Mouse (Mus musculus) v-Abl transformed pro-B cells (cell line): ENCODE measurements at regions not wholly inside any gene's neighbourhood (a gene's known extent, or its start where the extent isn't known, plus 50 kb on each side); places are given as distances from the start of the nearest gene placed in this dataset.
"Not testable (repeated sequence)": the region's sequence is repeated elsewhere in the genome, so short reads cannot be mapped to it uniquely, and the experiment has no call there.

Experiments
- in situ Hi-C, 2 experiments: fragments of 400-800 bp; cut with MboI; formaldehyde crosslinking; loops; one replicate each; pipeline ENCODE4 v1.15.1; 2025; ENCODE audit not compliant: unreplicated experiment in 2 of 2

DNA sequence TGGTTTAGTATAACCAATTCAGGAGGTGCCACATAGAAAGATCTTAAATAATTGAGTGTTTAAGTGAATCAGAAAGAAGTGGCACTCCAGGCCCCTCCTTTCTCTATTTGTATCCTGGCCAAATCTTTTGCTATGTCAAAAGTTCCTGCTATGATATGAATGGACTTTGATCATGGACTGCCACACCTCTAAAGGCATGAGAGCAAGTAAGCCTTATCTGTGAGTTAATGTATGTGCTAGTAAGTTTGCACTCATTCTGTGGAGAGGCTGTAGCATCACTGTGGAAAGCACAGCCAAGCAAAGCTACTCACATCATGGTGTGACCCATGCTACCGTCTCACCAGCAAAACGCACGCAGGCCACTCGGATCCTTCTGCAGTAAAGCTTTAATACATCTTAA lies 140.2 kb downstream of the Jrkl start:
- in situ Hi-C loops: no loop called here

- in situ Hi-C loops: no loop called here
These were observed 162.0 kb downstream of the Jrkl start for GRCm38 (mm10) chr9:13083669-13084068.

GRCm38 (mm10) chr9:13049079-13049478 lies 196.6 kb downstream of the Jrkl start:
- in situ Hi-C loops: no loop called here

DNA sequence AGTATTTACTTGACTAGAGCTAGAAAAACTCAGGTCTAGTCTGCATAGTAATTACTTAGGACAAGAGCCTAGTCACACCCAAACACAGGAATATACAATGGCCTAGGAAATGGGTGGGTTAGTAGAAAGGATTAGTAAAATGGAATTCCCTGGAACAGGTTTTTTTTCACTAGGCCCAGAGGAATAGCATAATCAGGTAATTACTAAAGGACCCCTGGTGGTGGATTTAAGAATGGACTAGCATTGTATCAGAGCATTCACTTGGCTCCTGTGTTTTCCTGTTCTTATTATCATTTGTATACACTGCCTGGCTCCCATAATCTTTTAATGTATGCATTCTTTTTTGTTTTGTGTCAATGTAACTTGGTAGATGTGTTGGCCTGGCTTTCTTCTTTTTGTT lies 226.6 kb downstream of the Jrkl start:
- in situ Hi-C loops: no loop called here

DNA sequence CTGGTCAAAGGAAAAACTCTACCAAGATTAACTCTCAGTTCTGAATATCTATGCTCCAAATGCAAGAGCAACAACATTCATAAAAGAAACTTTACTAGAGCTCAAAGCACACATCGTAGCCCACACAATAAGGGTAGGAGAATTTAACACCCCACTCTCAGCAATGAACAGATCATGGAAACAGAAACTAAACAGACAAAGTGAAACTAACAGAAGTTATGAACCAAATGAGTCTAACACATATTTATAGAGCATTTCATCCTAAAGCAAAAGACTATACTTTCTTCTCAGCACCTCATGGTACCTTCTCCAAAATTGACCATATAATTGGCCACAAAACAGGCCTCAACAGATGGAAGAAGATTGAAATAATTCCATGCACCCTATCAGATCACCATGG lies 262.4 kb downstream of the Jrkl start:
- in situ Hi-C loops: not testable (repeated sequence)

- in situ Hi-C loops: no loop called here
These were observed 272.6 kb downstream of the Jrkl start for GRCm38 (mm10) chr9:12973022-12973421.

GRCm38 (mm10) chr9:12960337-12960736 lies 285.3 kb downstream of the Jrkl start:
- in situ Hi-C loops: no loop called here

DNA sequence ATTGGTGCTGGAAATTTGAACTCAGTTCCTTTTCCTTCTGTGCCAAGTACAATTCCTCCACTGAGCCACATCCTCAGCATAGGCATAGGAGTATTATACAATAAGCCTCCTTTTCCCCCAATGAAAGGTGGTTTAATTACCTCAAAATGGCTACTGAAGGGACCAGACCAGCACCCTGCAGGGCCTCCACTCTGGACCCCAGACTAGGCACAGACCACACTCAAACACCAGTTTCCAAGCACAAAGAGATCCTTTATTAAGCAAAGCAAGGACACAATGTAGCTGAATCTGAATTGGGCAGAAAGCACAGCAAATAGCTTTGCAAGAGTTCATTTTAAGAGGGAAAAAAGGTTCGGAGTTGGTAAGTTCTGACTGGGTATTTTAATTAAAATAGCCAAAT lies 299.5 kb downstream of the Jrkl start:
- in situ Hi-C loops: no loop called here

DNA sequence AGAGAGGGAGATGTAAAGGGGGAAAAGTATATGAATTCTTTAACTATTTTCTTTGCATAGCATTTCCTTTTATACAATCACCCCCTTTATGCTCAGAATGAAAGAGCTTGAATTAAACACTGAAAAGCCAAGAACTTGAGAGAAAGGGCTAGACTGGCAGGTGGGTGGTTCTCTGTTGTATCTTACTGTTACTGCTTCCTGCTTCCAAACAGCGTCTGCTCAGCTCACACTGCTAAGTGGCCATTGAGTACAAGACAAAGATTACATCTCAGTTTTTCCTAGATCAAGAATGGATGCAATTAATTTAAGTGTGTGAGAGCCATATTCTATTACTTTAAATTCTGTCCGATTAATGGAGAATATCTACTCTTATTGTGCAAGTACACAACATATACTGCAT lies 300.2 kb downstream of the Jrkl start:
- in situ Hi-C loops: no loop called here

- in situ Hi-C loops: no loop called here
These were observed 300.6 kb downstream of the Jrkl start for GRCm38 (mm10) chr9:12945037-12945436.

- in situ Hi-C loops: no loop called here
These were observed 310.6 kb downstream of the Jrkl start for GRCm38 (mm10) chr9:12935016-12935415.

GRCm38 (mm10) chr9:12925549-12926186 lies 320.0 kb downstream of the Jrkl start:
- in situ Hi-C loops: no loop called here

DNA sequence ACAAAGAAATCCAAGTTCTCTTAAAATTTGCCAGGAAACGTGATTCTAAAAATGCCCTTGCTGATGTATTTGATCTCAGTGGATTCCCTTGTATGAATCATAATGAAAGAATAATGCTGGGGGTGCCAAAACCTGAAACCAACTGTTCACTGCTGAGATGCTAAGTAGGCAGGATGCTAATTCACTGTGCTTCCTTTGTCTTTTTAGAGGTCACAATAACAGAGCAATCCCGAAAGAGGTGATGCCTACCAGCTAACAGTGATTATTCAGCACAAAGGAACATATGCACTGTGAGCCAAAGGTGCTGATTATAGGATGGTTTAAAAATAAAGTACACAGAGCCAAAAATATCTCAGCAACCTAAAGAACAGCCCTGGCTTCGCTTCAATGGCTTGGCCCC lies 344.9 kb downstream of the Jrkl start:
- in situ Hi-C loops: no loop called here

GRCm38 (mm10) chr9:12879753-12880490 lies 365.7 kb downstream of the Jrkl start:
- in situ Hi-C loops: loop anchor here (5.0 to 10.0 kb wide), 5 partner anchors 305 to 1973 kb away; no protein-coding TSS in a partner anchor

DNA sequence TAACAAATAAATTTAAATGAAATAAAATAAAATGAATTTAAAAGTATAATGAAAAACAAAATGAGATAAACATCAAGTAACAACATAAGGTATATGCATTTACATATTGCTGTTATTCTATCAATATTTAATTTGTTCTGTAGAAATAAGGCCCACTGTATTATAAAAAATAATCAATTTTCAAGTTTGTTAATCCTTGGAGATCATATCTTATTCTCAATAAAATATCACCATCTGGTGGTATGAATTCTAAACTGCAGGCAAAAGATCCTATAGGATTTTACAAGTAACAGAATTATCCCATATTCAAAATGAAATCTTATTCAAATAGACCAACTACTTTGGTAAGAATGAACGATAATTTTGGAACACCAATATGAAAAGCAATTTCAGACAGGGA lies 369.1 kb downstream of the Jrkl start:
- in situ Hi-C loops: loop anchor here (5.0 to 10.0 kb wide), 5 partner anchors 308 to 1969 kb away; no protein-coding TSS in a partner anchor

- in situ Hi-C loops: loop anchor here (10.0 kb wide), 3 partner anchors 314 to 1356 kb away; no protein-coding TSS in a partner anchor
These were observed 374.7 kb downstream of the Jrkl start for GRCm38 (mm10) chr9:12870941-12871340.
